Mouse (Mus musculus) hindlimb bud, embryonic 11.5 days (tissue): Measurements from ENCODE around the gene Apof.

Source experiments
- DNase-seq: peaks from one replicate; pipeline ENCODE4 v3.0.0-alpha.2; 2012; ENCODE audit warnings: low read depth, low spot score; ENCODE audit errors: extremely low spot score

The Apof gene

DNA sequence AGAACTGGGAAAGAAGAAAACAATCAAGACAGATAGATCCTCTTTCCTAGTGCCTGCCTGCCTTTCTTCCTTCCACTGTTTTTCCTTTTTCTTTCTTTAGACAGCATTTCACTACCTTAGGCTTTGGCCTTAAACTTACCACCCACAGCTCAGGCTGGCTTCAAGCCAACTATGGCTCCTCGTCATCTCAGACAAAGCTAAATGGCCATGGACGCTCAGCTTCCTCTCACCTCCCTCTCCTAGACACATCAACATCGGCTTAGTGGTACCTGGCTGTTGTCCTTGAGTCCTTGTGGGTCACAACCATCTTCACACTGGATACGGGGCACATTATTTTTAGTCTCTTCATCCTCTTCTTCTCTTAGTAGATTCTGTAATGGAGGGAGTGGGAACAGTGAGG, 28.8 kb downstream of the Apof start:
- DNase-seq, result no peak

DNA sequence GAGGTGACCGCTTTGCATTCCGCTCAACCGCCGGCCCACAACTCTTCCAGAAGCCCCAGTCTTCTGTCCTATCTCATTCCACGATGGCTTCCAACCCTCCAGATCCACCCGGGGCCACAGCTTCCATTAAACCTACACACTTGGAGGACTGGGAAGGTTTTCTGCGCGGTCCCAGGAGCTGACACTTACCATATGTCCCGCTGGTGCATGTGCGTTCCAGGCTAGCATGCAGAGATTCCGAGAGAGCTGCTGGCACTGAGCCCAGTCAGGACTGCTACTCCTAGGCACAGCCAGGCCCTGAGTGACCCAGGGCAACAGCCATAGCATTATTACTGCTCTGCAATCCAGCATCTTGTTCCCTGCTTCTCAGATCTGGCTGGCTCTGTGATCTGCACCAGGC, 29.2 kb downstream of the Apof start:
- no peak for DNase-seq

DNA sequence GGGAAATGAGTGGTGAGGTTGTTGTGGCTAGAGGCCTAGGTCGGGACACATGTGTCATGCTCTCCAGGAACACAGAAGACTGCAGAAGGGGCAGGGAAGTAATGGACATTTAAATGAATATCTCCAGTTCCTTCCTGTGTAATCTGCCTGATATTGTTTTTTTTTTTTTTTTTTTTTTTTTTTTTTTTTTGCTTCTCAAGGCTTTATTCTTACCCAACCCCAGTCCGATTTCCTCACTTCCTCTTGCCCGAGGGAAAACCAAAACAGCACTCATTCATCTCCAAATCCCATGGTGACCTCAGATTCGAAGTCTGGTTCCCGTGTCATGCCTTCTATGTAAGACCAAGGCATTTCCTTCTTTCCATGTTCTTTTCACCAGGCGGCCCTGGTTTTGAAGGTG, 29.8 kb downstream of the Apof start:
- no peak for DNase-seq

DNA sequence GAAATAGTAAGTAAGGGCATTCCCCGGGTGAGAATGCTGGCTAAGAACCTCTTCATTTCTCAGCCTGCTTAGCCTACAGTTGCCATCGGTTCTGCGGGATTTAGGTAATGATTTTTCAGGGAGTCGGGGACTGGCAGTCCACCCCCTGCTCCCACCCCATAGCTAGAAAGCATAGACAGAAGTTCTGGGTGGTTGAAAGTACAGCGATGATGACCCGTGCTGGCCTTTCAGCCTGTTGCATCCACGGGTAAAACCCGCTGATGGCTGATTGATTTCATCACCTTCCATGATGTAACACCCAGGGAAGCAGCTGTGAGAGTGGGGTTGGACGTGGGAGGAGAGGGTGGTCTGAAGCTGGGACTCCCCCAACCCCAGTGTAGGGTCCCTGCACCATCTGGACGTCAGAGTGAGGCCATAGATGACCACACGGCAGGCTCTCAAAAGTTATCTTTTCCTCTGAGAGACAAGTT, 30.3 kb downstream of the Apof start, which contains the start of gene Il23a:
Gene Il23a (minus strand): TSS at position 51 of the 470 bp plus-strand sequence.
- no peak for DNase-seq

DNA sequence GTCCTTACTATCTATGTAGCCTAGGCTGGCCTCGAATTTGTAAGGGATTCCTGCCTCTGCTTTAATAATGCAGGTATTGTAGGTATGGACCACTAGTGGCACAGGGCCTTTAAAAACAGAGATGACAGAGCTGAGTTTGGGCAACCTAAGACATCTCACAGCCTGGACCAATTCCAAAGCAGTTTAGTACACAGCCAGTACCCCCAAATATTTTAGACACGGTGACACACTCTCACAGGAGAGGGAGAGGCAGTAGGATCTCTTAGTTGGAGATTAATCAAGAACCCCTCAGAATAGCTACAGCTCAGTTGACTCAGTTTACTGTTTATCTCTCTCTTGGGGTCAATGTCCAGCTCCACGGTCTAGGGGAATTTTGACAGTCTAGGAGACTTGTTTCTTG, 33.9 kb downstream of the Apof start:
- DNase-seq, result no peak

DNA sequence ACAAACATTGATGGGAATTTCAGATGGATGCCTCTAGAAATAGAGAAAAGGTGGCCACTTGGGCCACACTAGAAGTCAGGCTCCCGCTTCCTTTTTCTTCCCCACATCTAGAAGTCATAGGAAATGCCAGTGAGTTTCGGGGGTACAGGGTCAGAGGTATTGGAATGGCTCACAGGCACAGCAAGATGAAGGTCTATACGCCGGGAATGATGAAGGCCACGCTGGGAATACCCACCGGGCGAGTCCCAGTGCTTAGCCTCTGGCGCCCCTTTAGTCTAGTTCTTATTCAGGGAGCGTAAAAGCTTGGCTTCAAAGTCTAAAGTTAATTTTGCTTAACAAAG, 34.3 kb downstream of the Apof start:
- no peak for DNase-seq

DNA sequence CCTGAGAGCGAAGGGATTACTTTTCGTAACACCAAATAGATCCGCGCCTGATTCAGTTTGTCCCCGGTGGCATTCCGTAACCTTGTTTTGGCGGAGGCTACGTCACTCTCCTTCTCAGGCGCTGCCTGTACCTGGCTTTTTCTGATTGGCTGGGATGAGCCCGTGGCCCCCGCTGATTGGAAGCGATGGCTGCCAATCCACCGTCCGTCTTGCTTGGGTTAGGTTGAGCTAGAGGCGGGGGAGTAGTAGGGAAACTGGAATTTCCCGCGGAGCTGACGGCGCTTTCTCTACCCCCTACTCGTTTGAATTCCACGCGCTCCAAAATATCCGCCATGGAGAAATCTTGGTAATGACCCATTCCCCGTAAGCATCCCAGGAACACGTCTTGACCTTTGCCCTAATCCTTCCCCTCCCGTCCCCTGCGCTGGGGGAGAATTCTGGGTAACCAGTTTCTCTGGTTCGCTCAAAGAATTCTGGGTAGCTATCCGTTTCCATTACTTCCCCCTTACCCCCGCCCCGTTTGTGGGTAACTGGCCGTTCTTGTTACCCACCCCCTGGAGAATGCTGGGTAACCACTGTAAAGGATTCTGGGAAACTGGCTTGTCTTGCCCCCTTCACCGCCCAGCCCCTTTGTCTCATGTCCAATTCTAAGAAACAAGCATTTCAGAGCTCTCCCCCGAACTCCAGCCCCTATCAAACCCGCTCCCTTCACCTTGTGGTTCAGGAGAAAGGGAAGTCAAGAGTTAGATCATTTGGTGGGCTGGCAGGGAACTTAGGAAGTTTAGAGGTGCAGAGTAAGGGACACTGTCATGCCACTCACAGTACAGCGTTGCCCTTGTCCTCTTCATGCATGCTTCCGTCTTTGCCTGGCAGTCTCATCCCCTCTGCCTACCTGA, 34.9 kb downstream of the Apof start, which contains the start of gene Pan2:
Gene Pan2 (plus strand): TSS at position 210 of the 896 bp plus-strand sequence.
- peak; percentile 98 for DNase-seq

DNA sequence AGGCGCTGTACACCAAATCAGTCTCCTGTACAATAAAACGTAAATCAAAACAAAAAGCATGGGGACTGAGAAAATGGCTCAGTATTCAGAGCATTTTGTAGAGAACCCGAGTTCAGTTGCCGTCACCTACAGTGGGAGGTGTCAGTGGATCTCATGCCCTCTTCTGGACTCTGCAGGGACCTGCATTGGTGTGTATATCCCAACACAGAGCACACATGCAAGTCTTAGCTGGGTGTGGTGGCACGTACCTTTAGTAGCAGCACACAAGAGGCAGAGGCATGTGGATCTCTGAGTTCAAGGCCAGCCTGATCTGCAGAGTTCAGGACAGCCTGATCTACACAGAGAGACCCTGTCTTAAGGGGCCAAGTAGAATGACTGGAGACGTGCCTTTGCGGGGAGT, 41.2 kb downstream of the Apof start:
- no peak for DNase-seq

DNA sequence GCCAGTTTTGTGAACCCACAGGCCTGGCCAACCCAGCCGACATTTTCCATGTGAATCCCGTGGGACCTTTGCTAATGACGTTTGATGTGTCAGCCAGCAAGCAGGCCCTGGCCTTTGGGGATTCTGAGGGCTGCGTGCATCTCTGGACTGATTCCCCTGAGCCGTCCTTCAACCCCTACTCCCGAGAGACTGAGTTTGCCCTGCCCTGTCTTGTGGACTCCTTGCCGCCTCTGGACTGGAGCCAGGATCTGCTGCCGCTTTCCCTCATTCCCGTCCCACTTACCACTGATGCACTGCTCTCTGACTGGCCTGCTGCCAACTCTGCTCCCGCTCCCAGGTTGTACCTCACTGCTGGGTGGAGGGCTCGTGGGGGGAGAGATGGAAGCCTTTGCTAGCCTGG, 41.7 kb downstream of the Apof start:
- DNase-seq, result no peak

DNA sequence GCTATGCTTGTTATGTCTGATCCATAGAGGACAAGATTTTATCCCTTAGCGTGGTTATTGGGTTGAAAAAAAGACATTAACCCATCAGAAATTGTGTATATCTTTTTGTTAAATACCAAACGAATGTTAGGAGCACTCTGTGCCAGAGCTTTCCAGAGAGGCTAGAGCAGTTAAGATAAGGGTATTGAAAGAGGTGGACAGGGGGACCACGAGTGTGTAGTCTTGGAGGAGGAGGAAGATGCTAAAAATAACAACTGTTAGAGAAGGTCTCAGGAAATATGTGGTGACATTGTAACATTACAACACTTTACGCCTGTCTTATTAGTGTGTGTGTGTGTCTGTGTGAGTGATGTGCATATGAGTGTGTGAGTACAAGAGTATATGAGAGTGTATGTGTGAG, 42.4 kb downstream of the Apof start:
- no peak for DNase-seq

DNA sequence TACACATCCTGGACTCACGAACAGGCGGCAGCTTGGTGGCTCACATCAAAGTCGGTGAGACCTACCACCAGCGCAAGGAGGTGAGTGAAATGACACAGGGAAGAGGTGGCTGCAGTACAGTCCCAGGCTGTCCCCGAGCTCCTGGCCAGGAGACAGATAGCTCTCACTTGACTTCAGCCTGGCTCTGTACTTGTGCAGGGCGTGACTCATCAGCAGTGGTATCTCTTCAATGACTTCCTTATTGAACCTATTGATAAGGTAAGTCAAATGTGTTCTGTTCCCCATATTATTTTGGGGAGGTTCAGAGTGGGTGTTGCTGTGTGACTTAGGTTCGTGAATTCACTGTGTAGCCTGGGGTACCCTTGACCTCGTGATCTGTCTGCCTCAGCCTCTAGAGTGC, 47.1 kb downstream of the Apof start:
- no peak for DNase-seq
